Mouse (Mus musculus): ENCODE data around the gene Ndufaf2.

Ndufaf2 gene

DNA sequence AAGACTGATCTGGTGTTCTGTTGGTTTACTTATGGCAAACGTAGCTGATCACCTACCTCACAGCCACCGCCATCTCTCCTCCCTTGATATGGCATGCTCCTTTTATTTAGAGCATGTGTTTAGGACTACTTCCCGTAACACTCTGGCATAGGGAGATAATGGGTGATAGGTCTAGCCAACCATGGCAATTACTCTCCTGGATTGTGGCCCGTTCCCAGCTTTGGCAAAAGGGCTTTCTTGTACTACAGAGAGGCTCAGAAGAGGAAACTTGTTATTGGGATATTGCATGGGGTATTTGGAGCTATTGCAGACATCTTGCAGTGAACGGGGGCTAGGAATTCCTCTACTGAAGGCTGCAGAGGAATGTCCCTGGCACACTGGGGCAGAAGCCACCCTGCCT, 197.9 kb downstream of the Ndufaf2 start:
- DNase-seq = no peak

DNA sequence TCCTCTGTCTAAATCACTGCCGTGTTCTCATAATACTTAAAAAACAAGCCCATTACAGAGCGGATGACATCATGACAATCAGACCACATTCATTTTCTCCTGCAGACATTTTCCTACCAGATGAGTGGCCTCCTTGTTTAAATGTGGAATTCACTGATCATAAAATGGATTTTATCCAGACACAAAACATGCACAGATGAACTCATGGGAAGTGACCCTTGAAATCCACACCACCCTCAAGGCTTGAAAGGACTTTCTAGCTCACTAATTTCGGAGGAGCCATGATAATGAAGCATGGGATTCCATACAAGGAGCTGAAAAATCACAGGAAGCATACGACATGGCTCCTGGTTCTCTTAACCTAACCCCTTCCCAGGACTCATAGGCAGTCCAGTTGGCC, 198.5 kb downstream of the Ndufaf2 start:
- no peak for DNase-seq

DNA sequence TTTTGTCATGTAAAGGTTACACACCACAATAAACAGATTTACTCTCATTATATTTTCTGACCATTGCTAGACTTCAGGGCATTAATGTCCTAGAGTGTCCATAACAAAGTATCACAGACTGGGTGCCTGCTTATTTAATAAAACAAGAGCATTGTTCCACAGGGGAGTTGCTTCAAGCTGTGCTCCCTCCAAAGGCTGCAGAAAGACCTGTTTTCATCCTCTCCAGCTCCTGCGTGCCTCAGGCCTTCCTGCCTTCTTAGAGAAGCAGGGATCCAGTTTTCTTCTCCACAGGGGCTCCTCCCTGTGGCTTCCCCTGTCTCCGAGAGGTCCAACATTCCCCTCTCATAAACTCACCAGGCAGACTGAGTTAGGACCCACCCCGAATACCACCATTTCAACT, 202.2 kb downstream of the Ndufaf2 start:
- DNase-seq = no peak

DNA sequence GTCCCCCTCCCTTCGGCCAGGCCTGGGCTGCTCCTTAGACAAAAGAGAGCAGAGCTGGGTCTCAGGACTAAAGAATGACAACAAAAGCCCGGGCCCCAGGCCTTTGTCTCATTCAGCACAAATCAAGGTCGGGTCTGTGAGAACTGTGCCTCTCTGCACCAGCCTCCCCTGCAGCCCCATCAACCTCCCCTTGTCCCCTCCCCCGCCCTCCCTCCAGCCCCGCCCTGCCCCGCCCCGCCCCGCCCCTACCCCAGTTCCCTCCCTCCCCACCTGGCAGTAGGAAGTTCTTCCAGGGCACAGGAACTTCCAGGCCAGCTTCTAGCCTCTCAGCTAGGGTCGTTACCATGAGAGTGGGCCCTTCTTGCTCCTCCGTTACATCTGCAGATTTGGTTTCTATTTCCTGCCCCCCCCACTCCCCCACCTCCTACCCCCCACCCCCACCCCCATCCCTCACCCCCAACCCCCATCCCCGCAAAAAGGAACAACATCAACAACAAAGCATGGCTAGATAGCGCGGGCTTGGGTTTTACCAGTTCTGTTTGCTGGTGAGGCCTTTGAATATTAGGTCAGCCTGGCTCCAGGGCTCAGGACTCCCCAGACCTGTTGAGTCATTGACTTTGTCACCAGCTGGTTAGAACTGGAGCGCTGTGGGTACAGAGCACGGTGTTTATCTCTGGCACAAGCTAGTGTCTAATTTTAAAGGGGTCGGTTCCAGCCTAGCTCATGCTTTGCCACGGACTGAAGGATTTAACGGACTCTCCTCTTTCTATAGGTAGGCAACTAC, 202.9 kb downstream of the Ndufaf2 start:
- no peak for DNase-seq

DNA sequence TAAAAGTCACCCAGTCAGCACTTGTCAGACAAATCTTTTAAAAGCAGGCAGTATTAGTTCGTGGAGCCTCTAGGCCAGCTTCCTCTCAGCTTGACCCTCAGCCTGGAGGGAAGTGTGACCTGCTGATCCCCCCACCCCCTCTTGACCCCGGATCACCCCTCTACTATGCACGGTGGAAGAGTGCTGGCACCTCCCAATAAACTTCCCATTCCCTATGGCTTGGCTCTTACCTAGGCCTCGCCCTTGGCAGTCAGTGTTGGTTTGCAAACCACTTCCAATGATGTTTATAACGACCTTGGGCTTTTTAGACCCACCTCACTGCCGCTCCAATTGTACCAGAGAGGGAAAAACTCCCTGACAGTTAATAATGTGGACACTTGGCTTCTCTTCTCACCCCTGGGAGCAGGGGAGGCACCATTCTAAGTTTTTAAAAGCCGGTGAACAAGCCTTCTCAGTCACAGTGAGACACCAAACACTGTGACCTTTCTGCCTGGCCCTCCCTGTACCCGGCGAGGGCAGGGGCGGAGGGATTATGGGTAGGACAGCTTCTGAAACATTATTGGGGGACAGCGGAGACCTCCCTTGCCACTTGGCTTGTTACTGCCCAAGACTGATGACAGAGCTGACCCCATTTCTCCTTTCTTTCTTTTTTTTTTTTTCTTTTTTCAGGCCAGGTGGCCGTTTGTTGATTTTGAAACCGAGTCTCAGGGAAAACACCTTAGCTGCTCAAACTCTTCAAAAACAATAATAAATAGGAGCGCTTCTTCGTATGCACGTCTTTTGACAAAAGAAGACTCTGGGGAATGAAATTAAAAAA, 203.8 kb downstream of the Ndufaf2 start:
- DNase-seq = no peak

DNA sequence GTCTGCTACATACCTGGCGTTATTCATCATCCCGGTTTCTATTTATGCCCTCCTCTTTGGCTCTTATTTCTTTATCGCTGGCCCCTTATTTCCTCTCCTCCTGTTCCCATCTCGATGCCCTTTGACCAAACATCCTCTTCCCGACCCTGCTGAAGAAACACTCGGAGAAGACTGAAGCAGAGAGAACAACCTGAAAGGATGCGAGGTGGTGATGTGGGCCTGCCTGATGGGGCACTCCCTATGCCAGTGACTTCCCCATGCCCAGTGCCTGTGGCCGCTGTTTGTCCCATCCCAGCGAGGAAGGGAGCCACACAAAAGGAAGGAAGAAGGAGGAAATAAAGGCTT, 204.4 kb downstream of the Ndufaf2 start:
- no peak for DNase-seq

All from B cell, adult 2 months (primary cell).